Mouse (Mus musculus): ENCODE measurements at regions not wholly inside any gene's neighbourhood (a gene's known extent, or its start where the extent isn't known, plus 50 kb on each side); places are given as distances from the start of the nearest gene placed in this dataset.

DNA sequence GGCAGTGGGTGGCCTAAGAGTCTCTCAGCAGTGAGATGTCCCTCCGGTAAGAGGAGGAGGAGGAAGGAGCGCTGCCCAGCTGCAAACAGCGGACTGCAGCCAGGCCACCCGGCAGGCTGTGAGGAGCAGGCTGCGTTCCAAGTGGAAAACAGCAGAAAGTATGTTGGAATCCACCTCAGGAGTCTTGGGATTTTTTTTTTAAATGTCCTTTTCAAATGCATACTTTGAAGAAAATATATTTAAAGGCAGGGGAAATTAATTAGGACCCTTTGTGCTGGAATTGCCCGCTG is 54.3 kb upstream of the Coro2b start:
- TF ChIP-seq POLR2A (IDR thresholded peaks at IDR 0.05; ENCODE audit: control insufficient read depth, extremely low read depth, insufficient read depth, low read length, poor library complexity): no peak
- TF ChIP-seq CTCF (IDR thresholded peaks at IDR 0.05; ENCODE audit: borderline replicate concordance, control insufficient read depth, extremely low read depth, insufficient read depth, low read length, poor library complexity): no peak

All from thymus, adult 2 months (tissue).